Mouse (Mus musculus) midbrain, embryonic 10.5 days (tissue): Measurements from ENCODE around the gene Olfr94. TPM values are rescaled to one million over a fixed set of nuclear protein-coding genes. Genes with fewer than 3 reads are reported as not detected.
A peak's percentile ranks its signal among the peaks of the same experiment; 100 is the strongest.

Experiments
- DNase-seq: peaks from one replicate; pipeline ENCODE4 v3.0.0-alpha.2; 2017; ENCODE audit warnings: low spot score
- H3K27ac ChIP-seq: fragments of 300-500 bp; sonication (generic); replicated peaks from 2 replicates; pipeline ENCODE4 v1.5.1; 2016; ENCODE audit warnings: mild to moderate bottlenecking
- H3K27me3 ChIP-seq: fragments of 300-500 bp; sonication (generic); 2 replicates; pipeline ENCODE4 v1.6.1; 2016; ENCODE audit warnings: low read depth, mild to moderate bottlenecking; ENCODE audit not compliant: poor library complexity, severe bottlenecking
- H3K36me3 ChIP-seq: fragments of 300-500 bp; sonication (generic); 2 replicates; pipeline ENCODE4 v1.6.1; 2016; ENCODE audit warnings: mild to moderate bottlenecking, moderate library complexity
- H3K4me1 ChIP-seq: fragments of 300-500 bp; sonication (generic); 2 replicates; pipeline ENCODE4 v1.6.1; 2016
- H3K4me3 ChIP-seq: fragments of 300-500 bp; sonication (generic); 2 replicates; pipeline ENCODE4 v1.5.1; 2016; ENCODE audit warnings: mild to moderate bottlenecking, moderate library complexity
- H3K9me3 ChIP-seq: fragments of 300-500 bp; sonication (generic); replicated peaks from 2 replicates; pipeline ENCODE4 v1.6.1; 2016; ENCODE audit warnings: mild to moderate bottlenecking
- WGBS: fragments of 180-500 bp; shearing (Covaris S2); methylation state at CpG from one replicate; pipeline ENCODE4 v1.1.7; 2016; 5-methylcytosine and 5-hydroxymethylcytosine counted together
- polyA plus RNA-seq: library from polyadenylated mRNA; unstranded; fragments of >200 nt; fragmentation: Nextera tagmentation; extraction: Ambion mirVana; gene quantifications from 2 replicates; pipeline ENCODE4 v1.2.1, GENCODE M21; 2016

Olfr94 gene
- polyA plus RNA-seq, 1 experiment from 2014 or later: not detected

- WGBS: under 1% methylated on average over 77 of the region's 77 CpGs
- Histone ChIP-seq H3K27ac (peak overlapping the region; percentile 79), H3K27me3 (peaks cover 50% of the 10 kb centered on the region), H3K4me1 (peaks cover 16% of the 10 kb centered on the region), H3K9me3 (no peaks in the 10 kb centered on the region), H3K36me3 (no peaks in the 10 kb centered on the region), H3K4me3 (peak overlapping the region; percentile 70)
- peak; percentile 79 for DNase-seq
Observed at GRCm38 (mm10) chr17:37196845-37197724, 3.7 kb downstream of the Olfr94 start.

GRCm38 (mm10) chr17:37194782-37195181, 6.0 kb downstream of the Olfr94 start:
- WGBS: 91% methylated on average over 5 of the region's 5 CpGs
- no peaks in the 10 kb centered on the region for H3K9me3 ChIP-seq
- no peak for DNase-seq
- H3K36me3 ChIP-seq: no peaks in the 10 kb centered on the region
- peaks cover 48% of the 10 kb centered on the region for H3K27me3 ChIP-seq
- no peak overlapping the region for H3K27ac ChIP-seq
- H3K4me1 ChIP-seq: peaks cover 16% of the 10 kb centered on the region
- no peak overlapping the region for H3K4me3 ChIP-seq

- 85% methylated on average over 2 of the region's 2 CpGs for WGBS
- peaks cover 16% of the 10 kb centered on the region for H3K4me1 ChIP-seq
- H3K4me3 ChIP-seq: no peak within 1 kb of the TSS
- no peak within 1 kb of the TSS for H3K27ac ChIP-seq
- peaks cover 39% of the 10 kb centered on the region for H3K27me3 ChIP-seq
- no peaks in the 10 kb centered on the region for H3K9me3 ChIP-seq
- no peaks in the 10 kb centered on the region for H3K36me3 ChIP-seq
- no peak for DNase-seq
Observed at GRCm38 (mm10) chr17:37193656-37194055, 7.1 kb downstream of the Olfr94 start, which contains the start of gene Ubd. TSS of gene Ubd (plus strand) at chr17:37193892.

- Histone ChIP-seq H3K4me1 (peaks cover 16% of the 10 kb centered on the region), H3K4me3 (no peak overlapping the region), H3K27ac (no peak overlapping the region), H3K27me3 (peaks cover 33% of the 10 kb centered on the region), H3K36me3 (no peaks in the 10 kb centered on the region), H3K9me3 (no peaks in the 10 kb centered on the region)
- no peak for DNase-seq
Observed at GRCm38 (mm10) chr17:37193032-37193431, 7.8 kb downstream of the Olfr94 start.

GRCm38 (mm10) chr17:37190711-37191110, 10.1 kb downstream of the Olfr94 start:
- Histone ChIP-seq H3K36me3 (no peaks in the 10 kb centered on the region), H3K27me3 (peaks cover 10% of the 10 kb centered on the region), H3K4me3 (no peak overlapping the region), H3K9me3 (no peaks in the 10 kb centered on the region), H3K27ac (no peak overlapping the region), H3K4me1 (no peaks in the 10 kb centered on the region; the same call in 1 of the 2 replicates)
- WGBS: 31% methylated on average over 2 of the region's 2 CpGs
- peak; percentile 14 for DNase-seq

- no peaks in the 10 kb centered on the region for H3K9me3 ChIP-seq
- 60% methylated on average over 6 of the region's 6 CpGs for WGBS
- H3K36me3 ChIP-seq: no peaks in the 10 kb centered on the region
- DNase-seq: no peak
- H3K27ac ChIP-seq: no peak overlapping the region
- H3K4me1 ChIP-seq: no peaks in the 10 kb centered on the region
- no peaks in the 10 kb centered on the region for H3K27me3 ChIP-seq
- no peak overlapping the region for H3K4me3 ChIP-seq
Observed at GRCm38 (mm10) chr17:37185474-37185873, 15.3 kb downstream of the Olfr94 start.

- H3K4me3 ChIP-seq: no peak within 1 kb of the TSS
Observed at GRCm38 (mm10) chr17:37161394-37161793, 39.4 kb downstream of the Olfr94 start, which contains the start of gene Olfr93. TSS of gene Olfr93 (minus strand) at chr17:37161494.

More at GRCm38 (mm10) chr17:37161394-37161793, 39.4 kb downstream of the Olfr94 start, which contains the start of gene Olfr93:
- DNase-seq: no peak
- Histone ChIP-seq H3K36me3 (no peaks in the 10 kb centered on the region), H3K27ac (no peak within 1 kb of the TSS), H3K9me3 (no peaks in the 10 kb centered on the region), H3K4me1 (no peaks in the 10 kb centered on the region), H3K27me3 (no peaks in the 10 kb centered on the region)

Other genes with a start within 250 kb of the Olfr94 start
- gene Ppp1r11, start 249.3 kb downstream of the Olfr94 start, polyA plus RNA-seq: 160 and 166 TPM in 2 replicates
- gene Znrd1, start 242.4 kb downstream of the Olfr94 start, polyA plus RNA-seq: 88.5 and 96.7 TPM in 2 replicates
- 8.8 and 10.6 TPM in 2 replicates for gene Znrd1as, start 242.4 kb downstream of the Olfr94 start, polyA plus RNA-seq
- not detected in 2 replicates for gene 2410137M14Rik, start 219.8 kb downstream of the Olfr94 start, polyA plus RNA-seq
- gene H2-M5, start 211.5 kb downstream of the Olfr94 start, polyA plus RNA-seq: 0.83 and 1.2 TPM in 2 replicates
- 61.6 and 87.8 TPM in 2 replicates for gene Zfp57, start 199.8 kb downstream of the Olfr94 start, polyA plus RNA-seq
- 0.10 and 0.15 TPM in 2 replicates for gene Mog, start 177.6 kb downstream of the Olfr94 start, polyA plus RNA-seq
- 7.9 and 12.2 TPM in 2 replicates for gene Gabbr1, start 155.0 kb downstream of the Olfr94 start, polyA plus RNA-seq
- gene Olfr90, start 112.5 kb downstream of the Olfr94 start, polyA plus RNA-seq: 0.17 TPM in 1 of 2 replicates, not detected in the other
- gene Olfr91, start 102.7 kb downstream of the Olfr94 start, polyA plus RNA-seq: not detected in 2 replicates
- gene Olfr92, start 80.9 kb downstream of the Olfr94 start, polyA plus RNA-seq: not detected in 2 replicates
- not detected in 2 replicates for gene Olfr93, start 39.5 kb downstream of the Olfr94 start, polyA plus RNA-seq
- gene Ubd, start 7.1 kb downstream of the Olfr94 start, polyA plus RNA-seq: not detected in 2 replicates
- not detected in 2 replicates for gene Olfr95, start 12.1 kb upstream of the Olfr94 start, polyA plus RNA-seq
- gene Olfr96, start 19.2 kb upstream of the Olfr94 start, polyA plus RNA-seq: not detected in 2 replicates
- gene Olfr97, start 36.3 kb upstream of the Olfr94 start, polyA plus RNA-seq: not detected in 2 replicates
- not detected in 2 replicates for gene Olfr98, start 62.8 kb upstream of the Olfr94 start, polyA plus RNA-seq
- gene H2-M3, start 69.2 kb upstream of the Olfr94 start, polyA plus RNA-seq: 1.8 and 2.1 TPM in 2 replicates
- gene Olfr99, start 82.5 kb upstream of the Olfr94 start, polyA plus RNA-seq: not detected in 2 replicates
- gene Olfr101, start 103.3 kb upstream of the Olfr94 start, polyA plus RNA-seq: not detected in 2 replicates
- gene Olfr102, start 116.1 kb upstream of the Olfr94 start, polyA plus RNA-seq: not detected in 2 replicates
- not detected in 2 replicates for gene Olfr103, start 138.7 kb upstream of the Olfr94 start, polyA plus RNA-seq
- not detected in 2 replicates for gene Olfr104-ps, start 158.6 kb upstream of the Olfr94 start, polyA plus RNA-seq
- gene Olfr105-ps, start 178.0 kb upstream of the Olfr94 start, polyA plus RNA-seq: not detected in 2 replicates
- not detected in 2 replicates for gene Olfr106-ps, start 189.4 kb upstream of the Olfr94 start, polyA plus RNA-seq
- gene Olfr107, start 198.2 kb upstream of the Olfr94 start, polyA plus RNA-seq: not detected in 2 replicates
- not detected in 2 replicates for gene Olfr108, start 244.5 kb upstream of the Olfr94 start, polyA plus RNA-seq